Mouse (Mus musculus) adrenal gland, postnatal 36 days (tissue): ENCODE data around the gene Bap1. TPM values are rescaled to one million over a fixed set of nuclear protein-coding genes. Genes with fewer than 3 reads are reported as not detected.

ENCODE experiments used
- DNase-seq, 2 experiments: peaks; one replicate each; pipeline ENCODE4 v3.0.0; 2021; ENCODE audit warnings: mixed read lengths in 1 of 2
- total RNA-seq, 2 experiments: library from RNA; stranded (reverse); gene quantifications; 2 replicates each; pipeline ENCODE4 v1.2.3; 2021

Gene Bap1
- total RNA-seq, 2 experiments from 2014 or later, result 61.8 to 63.2 TPM

DNA sequence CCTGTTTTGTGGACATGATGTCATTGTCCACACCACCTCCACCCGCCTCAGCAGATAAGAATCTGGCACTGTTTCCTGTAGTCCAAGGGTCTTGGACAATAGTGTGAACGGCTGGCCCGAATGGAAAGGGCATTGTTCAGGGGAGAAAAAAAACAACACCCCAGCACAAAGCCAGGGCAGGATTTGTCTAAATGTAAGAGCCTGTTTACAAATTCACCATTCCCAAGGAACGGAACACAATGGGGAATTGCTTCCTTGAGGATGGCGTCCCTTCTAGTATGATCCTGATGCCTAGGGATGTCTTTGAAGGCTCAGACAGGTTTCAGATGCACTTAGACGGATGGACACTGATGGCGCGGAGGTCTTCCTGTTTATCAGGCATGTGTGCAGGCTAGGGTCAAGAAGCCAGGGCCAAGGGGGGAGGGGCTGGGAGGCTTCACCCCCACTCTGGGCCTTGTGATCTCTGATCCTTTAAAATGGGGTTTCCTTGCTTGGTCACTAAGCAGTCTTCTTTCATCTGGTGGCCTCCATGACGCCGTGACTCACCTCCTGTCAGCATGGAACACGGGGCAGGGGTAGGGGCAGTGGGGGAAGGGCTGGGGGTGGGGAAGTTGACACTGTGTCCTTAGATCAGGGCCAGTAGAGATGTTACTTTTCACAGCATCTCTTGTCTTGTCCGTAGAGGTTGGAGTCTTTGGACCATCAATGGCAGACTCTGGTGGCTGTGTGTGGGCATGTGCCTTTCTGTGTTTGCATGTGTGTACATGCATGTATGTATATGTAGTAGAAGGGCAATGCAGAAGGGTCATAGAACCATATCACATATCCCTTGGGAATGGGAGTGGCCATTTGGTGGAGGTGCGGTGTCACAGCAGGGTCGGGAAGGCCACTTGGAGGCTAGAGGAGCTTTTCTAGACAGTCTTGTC, 17.9 kb upstream of the Bap1 start:
- peak in 1 of 2 experiments; percentile 38 for DNase-seq

DNA sequence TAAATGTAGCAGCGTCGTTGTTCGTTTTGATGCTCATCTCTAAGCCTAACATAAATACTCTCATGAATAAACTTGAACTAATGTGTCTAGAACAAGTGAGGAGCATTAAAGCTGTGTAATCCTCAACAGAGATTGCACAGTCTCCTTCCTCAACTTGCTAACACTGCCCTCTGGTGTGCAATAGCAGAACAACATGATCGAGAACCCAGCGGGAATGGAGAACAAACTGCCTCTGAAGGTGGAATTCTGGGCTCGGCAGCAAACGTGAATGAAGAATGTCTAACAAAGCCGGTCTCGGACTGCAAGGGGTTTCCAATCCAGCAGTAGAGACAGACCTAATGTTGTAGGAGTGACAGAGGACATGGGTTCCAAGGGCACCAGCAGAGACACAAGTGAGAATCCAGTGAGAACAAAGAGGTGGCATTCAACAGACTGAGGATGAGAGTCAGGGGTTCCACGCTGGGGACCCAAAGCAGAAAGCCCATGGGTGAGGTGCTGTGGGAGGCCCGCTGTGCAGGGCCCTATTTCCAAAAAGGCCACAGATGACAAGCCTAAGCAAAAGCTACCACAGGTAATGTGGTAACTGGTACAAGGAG, 17.2 kb upstream of the Bap1 start:
- peak; percentile 83 to 85 for DNase-seq

DNA sequence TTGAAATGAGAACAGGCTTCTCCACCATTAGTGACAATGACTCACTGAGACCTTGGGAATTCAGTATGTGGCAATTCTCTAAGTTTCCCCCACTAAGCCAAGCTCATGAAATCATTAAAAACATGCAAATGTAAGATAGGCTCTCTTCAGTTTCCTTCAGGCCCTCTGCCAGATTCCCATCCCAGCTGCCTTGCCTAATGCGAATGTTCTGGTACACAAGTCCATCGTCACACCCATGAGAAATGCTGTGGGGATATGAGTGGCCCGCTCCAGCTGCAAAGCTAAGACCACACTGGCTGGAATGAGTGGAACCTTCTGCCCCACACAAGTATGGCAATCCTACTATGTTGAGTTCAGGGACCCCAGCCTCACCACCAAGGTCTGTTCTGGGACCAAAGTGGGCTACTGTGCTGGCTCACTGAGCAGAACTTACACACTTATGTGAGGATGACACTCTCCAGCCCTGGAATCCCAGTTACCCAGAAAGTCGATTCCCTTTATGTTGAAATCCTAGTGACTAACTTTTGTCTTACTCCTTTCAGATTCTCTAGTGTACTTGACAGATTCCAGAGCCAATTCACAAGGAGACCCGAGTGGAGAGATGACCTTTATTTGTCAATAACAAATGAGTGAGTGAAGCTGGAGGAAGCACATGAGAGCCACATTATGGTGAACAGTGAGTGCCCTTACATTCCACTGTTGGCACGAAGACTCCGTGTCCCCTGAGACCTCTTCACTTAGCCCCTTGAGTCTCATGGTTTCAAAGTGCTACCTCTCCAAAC, 14.0 kb upstream of the Bap1 start:
- peak; percentile 40 to 63 for DNase-seq

DNA sequence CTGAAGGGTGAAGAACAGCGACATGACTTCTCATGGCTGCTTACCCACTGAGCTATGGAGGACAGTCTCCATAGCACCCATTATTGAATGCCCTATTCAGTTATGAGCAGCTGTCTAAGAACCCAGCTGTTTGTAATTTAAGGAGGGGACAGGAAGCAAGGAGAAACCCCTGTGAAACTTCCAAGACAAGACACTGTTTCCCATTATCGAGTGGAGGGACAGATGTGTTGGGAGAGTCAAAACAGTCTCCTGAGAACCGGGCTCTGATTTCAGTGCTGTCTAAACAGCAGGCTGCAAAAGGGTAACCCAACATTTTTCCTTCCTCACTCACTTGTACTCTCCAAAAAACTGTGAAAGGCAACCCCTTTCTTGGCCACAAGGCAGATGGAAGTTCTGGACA, 10.7 kb upstream of the Bap1 start:
- no peak for DNase-seq

DNA sequence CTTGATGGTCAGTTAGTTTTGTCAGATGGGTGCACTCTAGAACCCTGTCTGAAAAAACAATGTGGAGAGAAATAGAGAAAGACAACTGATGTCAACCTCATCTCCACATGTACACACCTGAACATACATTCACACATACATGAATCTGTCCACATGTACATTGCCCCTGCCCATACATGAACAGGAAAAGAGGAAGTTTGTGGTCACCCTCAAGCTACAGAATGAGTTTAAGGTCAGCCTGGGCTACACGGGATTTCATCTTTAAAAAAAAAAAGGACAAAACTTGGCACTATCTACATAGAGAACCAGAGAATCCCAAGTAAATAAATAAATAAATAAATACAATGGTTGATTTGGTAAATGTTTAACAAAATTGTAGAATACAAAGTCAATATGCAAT, 6.5 kb upstream of the Bap1 start:
- DNase-seq, result no peak

DNA sequence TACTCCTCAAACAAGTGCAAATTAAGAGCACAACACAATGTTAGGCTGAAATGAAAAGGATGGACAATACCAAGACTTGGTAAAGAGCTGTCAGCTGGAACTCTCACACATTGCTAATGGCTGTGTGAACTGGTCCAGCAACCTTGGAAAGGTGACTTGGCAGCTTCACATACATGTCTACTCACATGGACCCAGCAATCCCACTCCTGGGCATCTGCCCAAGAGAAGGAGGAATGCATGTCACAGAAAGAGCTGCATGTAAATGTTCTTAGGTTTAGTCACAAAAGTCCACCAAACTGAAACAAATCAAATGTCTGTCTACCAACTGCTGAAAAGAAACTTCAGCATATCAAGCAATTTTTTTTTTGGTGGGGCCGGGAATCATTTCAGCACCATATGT, 5.3 kb upstream of the Bap1 start:
- DNase-seq, result no peak

DNA sequence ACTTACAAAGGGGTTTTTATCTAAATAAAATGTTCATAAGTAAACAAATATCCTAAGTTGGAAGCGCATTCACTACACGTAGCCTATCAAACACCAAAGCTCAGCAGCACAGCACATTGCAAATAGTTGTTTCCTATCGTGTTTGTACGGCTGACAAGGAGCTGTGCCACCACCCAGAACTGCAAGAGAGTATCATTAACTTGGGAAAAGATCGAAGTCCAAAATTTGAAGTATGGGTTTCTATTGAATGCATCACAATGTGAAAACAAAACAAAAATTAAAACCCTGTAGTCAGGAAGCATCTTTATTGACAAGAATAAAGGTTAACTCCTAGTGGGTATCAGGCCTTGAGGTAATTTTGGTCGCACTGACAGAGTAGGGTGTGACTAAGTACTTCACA, 2.9 kb upstream of the Bap1 start:
- no peak for DNase-seq

DNA sequence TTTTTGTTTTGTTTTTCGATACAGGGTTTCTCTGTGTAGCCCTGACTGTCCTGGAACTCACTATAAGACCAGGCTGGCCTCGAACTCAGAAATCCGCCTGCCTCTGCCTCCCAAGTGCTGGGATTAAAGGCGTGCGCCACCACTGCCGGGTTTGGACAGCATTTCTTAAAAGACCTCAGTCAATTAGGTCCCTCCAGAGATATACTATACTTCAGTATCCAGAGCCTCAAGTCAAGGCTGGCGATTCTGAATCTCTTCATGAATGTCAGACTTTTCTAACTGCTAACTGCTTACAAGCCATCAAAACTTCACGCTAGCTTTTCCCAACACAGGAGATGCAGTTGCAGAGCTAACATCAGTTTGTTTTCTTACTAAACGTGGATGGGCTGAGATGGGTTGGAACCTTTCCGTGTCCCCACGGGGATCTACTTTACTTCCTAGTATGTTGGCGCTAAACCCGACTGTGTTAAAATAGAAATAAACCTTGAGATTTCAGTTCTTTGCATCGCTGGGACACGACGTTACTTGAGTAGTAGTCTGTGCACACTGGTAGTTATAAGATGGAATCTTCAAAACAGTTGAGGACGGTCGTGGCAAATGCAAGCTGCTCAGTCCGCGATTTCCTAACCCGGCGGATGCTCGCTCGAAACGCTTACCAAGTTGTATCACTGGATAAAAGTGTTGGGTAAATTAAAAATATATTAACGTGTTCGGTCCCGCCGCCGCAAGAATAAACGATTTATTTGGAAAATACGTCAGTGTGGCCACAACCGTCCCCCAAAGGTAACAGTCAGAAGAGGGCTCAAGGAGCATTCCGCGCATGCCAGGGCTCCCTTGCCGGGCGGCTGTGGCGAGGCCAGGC, 797 bp upstream of the Bap1 start:
- DNase-seq, result no peak

DNA sequence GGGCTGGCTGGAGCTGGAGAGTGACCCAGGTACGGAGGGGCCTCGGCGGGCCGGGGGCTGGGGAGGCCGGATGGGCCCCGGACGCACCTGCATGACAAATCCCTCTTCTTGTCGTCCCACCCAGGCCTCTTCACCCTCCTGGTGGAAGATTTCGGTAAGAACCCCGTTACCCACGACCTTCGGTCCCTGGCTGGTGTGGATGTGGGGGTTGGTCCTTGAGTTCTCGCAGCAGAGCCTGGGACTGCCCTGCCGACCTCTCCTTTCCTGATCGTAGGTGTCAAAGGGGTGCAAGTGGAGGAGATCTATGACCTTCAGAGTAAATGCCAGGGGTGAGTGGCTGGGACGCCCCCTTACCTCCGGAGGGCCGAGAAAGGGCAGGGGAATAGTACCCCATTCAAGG, 376 bp downstream of the Bap1 start:
- DNase-seq, result no peak

DNA sequence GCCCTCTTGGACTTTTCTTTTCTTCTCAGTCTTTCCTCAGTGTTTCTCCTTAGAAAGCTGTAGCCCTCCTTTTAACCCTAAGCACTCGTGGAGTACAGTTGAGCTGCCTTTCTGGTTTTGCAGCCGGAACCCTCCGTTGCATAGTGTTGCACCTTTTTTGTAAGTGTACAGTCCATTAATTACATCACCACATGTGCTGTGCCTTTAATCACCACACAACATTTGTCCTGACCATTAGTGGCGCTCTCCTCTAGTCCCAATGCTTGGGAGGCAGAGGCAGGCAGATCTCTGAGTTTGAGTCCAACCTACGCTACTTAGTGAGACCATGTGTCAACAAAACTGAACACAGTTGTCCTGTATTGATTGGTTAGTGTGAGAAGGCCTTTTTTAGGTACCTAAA, 841 bp downstream of the Bap1 start:
- no peak for DNase-seq

DNA sequence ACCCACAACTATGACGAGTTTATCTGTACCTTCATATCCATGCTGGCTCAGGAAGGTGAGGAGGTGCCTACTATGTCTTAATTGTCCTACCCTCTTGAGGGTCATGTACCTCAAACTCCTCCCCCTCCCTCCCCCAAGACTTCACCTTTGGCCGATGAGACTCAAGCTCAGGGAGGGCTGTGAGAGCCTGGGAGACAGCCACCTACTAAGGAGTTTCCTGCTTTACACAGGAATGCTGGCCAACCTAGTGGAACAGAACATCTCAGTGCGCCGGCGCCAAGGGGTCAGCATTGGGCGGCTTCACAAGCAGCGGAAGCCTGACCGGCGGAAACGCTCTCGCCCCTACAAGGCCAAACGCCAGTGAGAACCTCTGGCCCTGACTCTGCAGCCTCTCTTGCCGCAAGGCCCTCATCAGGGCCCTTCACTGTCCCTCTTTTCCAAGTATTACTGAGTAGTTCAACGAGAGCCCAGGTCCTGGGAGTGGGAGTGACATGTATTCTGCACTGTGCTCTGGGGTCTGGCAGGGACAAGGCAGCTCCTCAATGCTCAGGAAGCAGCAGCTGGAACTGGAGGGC, 7.3 kb downstream of the Bap1 start:
- DNase-seq, result no peak

DNA sequence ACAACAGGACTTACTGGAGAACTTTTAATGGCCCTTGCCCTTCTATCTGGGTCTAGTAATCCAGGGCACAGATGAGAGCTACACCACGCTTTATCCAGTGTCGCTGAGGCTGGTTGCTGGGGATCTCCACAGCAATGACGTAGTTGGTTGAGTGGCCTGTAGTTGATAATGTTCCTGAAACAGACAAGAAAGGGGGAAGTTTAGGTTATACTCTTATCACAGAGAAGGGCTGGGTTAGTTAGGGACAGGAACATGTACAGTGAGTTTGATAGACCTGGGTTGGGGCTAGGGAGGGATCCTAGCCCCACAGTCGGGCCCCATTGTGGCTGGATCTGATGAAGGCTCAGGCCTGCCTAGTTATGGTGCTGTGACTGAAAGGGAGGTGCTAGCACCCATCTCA, 9.1 kb downstream of the Bap1 start:
- no peak for DNase-seq

DNA sequence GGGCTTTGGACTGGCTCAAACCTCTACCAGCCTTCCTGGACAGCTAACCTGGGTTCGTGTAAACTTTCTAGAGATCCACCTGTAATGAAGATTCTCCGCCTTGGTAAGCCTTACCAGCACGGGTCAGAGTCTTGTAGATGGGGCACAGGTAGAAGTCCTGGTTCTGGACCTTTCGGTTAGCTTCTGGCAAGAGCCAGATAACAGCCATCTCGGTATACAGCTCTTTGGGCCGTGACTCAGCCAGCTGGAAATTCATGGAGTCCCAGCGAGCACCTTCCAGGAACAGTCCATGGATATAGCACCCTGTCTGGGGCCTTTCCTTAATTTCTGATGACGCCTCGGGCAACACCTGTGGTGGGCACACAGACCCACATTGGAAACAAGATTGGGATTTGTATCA, 9.7 kb downstream of the Bap1 start:
- DNase-seq, result no peak

DNA sequence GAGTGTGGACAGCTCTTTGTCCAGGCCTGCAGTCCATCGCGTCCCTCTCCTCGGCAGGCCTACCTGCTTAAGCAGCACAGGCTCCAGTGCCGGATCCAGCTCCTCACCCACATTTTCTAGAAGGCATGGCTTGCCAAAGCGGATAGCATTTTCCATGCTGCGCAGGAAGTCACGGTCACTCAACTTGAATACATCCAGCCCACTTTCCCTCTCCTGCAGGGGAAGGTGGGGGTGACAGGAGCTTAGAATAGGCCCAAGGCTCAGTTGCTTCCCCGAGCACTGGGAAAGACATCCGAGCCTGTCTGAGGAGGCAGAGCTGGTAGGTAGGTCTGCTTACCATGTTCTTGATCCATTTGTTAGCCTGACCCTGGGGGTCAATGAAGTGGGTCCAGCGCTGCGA, 16.4 kb downstream of the Bap1 start:
- DNase-seq, result no peak

DNA sequence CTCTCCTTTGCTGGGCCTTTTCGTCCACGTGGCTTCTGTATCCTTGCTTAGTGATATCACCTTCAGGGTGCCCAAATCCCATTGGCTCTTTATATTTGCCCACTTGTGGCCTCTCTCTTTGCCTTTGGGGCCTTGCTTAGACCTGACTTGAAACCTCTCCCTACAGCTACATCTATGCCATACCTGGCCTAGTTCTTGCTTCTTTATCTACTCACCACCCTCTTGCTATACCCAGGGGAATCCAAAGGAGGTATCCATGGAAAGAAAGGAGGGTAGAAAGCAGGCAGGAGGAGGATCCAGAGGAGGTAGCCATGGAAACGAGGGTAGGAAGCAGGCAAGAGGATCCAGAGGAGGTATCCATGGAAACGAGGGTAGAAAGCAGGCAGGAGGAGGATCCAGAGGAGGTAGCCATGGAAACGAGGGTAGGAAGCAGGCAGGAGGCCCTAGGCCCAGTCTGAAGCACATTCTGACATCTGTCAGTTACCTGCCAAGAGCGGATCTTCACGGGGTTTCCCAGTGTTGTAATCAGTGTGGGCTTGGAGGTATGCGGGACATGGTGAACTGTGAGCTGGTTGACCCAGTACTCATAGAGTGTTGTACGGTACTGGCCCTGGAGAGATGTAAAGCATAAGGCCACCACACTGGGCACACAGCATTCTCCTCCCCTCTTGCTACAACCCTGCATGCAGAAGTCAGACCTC, 17.2 kb downstream of the Bap1 start:
- no peak for DNase-seq

DNA sequence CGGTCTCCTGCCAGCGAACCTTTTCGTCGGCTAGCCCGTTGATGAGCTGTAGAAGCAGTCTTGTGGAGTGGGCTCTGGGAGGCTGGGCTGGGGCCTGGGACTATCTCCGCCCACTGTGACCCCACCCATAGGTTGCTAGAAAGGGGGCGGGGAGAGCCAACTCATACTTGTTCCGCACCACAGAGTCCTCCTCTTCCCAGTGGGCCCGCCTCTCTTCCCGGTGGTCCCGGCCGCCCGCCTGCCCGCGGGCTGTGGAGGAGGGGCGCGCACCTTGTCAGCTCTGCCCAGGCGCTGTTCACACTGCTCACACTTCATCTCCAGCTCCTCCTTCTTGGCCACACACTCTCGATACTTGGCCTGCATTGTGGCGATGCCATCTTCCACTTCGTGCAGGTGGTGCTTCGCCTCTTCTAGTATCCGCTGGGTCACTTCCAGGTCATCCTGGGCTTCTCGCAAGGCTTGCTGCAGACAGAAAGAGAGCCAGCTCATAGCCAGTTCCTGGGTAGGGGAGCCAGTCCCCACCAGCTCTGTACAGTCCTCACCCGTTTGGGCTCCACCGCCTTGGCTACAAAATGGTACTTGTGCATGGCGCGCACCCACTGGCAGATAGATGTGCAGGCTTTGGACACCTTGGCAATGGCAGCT, 18.3 kb downstream of the Bap1 start:
- peak; percentile 8 to 23 for DNase-seq

DNA sequence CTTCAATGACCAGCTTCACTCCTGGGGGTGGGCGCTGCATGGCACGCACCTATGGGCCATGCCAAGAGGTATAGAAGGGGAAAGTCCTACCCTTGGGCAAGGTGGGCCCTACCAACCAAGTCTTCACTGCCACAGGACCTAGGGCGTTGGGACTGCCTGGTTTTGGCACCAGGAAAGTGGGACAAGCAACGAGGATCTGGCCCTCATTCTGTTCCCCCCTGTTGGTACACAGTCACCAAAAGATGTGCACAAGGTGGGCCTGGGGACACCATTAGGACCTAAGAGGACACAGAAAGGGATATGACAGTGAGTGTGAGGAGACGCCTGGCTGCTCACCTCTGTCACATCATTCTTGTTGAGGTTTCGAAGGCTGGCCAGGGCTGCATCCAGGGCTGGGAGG, 19.9 kb downstream of the Bap1 start:
- DNase-seq, result no peak

DNA sequence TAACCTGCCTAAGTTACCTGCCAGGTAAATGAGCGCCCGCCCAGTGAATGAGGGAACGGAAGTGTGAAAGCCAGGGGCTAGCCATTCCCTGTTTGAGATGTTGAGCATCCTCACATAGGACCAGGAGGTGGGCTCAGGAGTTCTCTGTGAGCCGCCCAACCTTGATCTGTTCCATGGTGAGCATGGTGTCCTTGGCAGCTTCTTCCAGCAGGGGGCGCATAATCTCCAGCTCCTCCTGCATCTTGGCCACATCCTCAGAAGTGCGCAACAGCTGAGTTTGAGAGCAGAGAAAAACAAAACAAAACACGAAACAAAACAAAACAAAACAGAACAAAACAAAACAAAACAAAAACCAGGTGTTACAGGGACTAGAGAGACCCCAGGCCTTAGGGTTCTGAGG, 20.9 kb downstream of the Bap1 start:
- peak; percentile 83 to 87 for DNase-seq

DNA sequence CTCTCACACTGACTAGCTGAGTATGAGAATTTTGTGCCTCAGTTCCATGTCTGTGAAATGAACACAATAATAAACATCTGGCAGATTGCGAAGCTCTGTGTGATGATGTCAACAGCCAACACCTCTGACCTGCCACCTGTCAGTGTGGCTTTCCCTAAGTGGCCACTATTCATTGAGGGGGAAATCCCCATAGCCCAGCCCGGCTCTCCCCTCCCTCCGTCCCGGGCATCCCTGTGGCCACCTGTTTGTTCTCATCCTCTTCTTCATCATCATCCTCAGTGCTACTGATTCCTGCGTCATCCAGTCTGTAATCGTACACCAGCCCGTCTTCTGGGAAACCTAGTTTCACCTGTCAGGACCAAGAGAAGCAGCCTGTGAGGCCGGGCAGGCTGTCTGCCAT, 34.5 kb downstream of the Bap1 start:
- no peak for DNase-seq
